Mouse (Mus musculus): ENCODE data around the gene Pde10a. TPM values are rescaled to one million over a fixed set of nuclear protein-coding genes. Genes with fewer than 3 reads are reported as not detected.
A peak's percentile ranks its signal among the peaks of the same experiment; 100 is the strongest.

Pde10a gene
- total and polyA plus RNA-seq, 2 experiments from 2014 or later: 14.7 to 55.4 TPM

- Histone ChIP-seq H3K9ac (peak overlapping the region; percentile 83), H3K4me3 (ENCODE audit: low read depth, low read length) (peak overlapping the region; percentile 57), H3K4me1 (ENCODE audit: insufficient read depth) (peaks cover 14% of the 10 kb centered on the region), H3K27ac (ENCODE audit: low read depth, low read length) (peak overlapping the region; percentile 58), H3K4me2 (ENCODE audit: low read depth) (peak overlapping the region; percentile 96), H3K36me3 (ENCODE audit: insufficient read depth) (no peaks in the 10 kb centered on the region), H3K9me3 (ENCODE audit: low read length) (no peaks in the 10 kb centered on the region), H3K27me3 (ENCODE audit: insufficient read depth, low read length) (no peaks in the 10 kb centered on the region)
- peak; percentile 91 for ATAC-seq
- DNase-seq: peak; percentile 88
- peak; percentile 66 for TF ChIP-seq CTCF (IDR thresholded peaks at IDR 0.05; ENCODE audit: low read depth)
- 2% methylated on average over 41 of the region's 45 CpGs for WGBS
Measured at GRCm38 (mm10) chr17:8524387-8525165, 596 bp upstream of the Pde10a start.

- H3K9ac ChIP-seq: 0 out of 2 replicates have a peak overlapping the region, but pooled peaks have one; percentile 1
- no peak for ATAC-seq
- H3K4me3 ChIP-seq (ENCODE audit: low read depth, low read length): peak overlapping the region; percentile 57
- H3K27me3 ChIP-seq (ENCODE audit: insufficient read depth, low read length): no peaks in the 10 kb centered on the region
- peak; percentile 25; the same call in 1 of the 2 replicates for TF ChIP-seq CTCF (IDR thresholded peaks at IDR 0.05; ENCODE audit: low read depth)
- no peak overlapping the region for H3K27ac ChIP-seq (ENCODE audit: low read depth, low read length)
- peak overlapping the region; percentile 96 for H3K4me2 ChIP-seq (ENCODE audit: low read depth)
- peaks cover 14% of the 10 kb centered on the region for H3K4me1 ChIP-seq (ENCODE audit: insufficient read depth)
- WGBS: 1% methylated on average over 21 of the region's 21 CpGs
- no peaks in the 10 kb centered on the region for H3K9me3 ChIP-seq (ENCODE audit: low read length)
- DNase-seq: peak; percentile 45
- H3K36me3 ChIP-seq (ENCODE audit: insufficient read depth): no peaks in the 10 kb centered on the region
Measured at GRCm38 (mm10) chr17:8525971-8526740, 984 bp downstream of the Pde10a start.

- H3K27me3 ChIP-seq (ENCODE audit: insufficient read depth, low read length): no peaks in the 10 kb centered on the region
- no peak overlapping the region for H3K27ac ChIP-seq (ENCODE audit: low read depth, low read length)
- no peaks in the 10 kb centered on the region for H3K9me3 ChIP-seq (ENCODE audit: low read length)
- ATAC-seq: no peak
- no peak overlapping the region; the same call in 1 of the 2 replicates for H3K4me3 ChIP-seq (ENCODE audit: low read depth, low read length)
- 24% methylated on average over 8 of the region's 9 CpGs for WGBS
- H3K36me3 ChIP-seq (ENCODE audit: insufficient read depth): no peaks in the 10 kb centered on the region
- no peak overlapping the region; the same call in 1 of the 2 replicates for H3K4me2 ChIP-seq (ENCODE audit: low read depth)
- peaks cover 14% of the 10 kb centered on the region for H3K4me1 ChIP-seq (ENCODE audit: insufficient read depth)
- no peak for DNase-seq
- H3K9ac ChIP-seq: no peak overlapping the region
- TF ChIP-seq CTCF (IDR thresholded peaks at IDR 0.05; ENCODE audit: low read depth): no peak
Measured at GRCm38 (mm10) chr17:8526815-8527261, 1.7 kb downstream of the Pde10a start.

GRCm38 (mm10) chr17:8528641-8529040 is 3.5 kb downstream of the Pde10a start:
- H3K9me3 ChIP-seq (ENCODE audit: low read length): no peaks in the 10 kb centered on the region
- H3K36me3 ChIP-seq (ENCODE audit: insufficient read depth): no peaks in the 10 kb centered on the region
- no peak overlapping the region for H3K9ac ChIP-seq
- H3K4me1 ChIP-seq (ENCODE audit: insufficient read depth): peaks cover 9% of the 10 kb centered on the region
- no peak for DNase-seq
- H3K4me3 ChIP-seq (ENCODE audit: low read depth, low read length): no peak overlapping the region
- H3K27ac ChIP-seq (ENCODE audit: low read depth, low read length): no peak overlapping the region
- WGBS: 81% methylated on average over 3 of the region's 3 CpGs
- no peak overlapping the region for H3K4me2 ChIP-seq (ENCODE audit: low read depth)
- no peak for ATAC-seq
- no peak for TF ChIP-seq CTCF (IDR thresholded peaks at IDR 0.05; ENCODE audit: low read depth)
- H3K27me3 ChIP-seq (ENCODE audit: insufficient read depth, low read length): no peaks in the 10 kb centered on the region

- no peak overlapping the region for H3K4me2 ChIP-seq (ENCODE audit: low read depth)
- no peak overlapping the region for H3K9ac ChIP-seq
- no peaks in the 10 kb centered on the region for H3K36me3 ChIP-seq (ENCODE audit: insufficient read depth)
- H3K27ac ChIP-seq (ENCODE audit: low read depth, low read length): no peak overlapping the region
- ATAC-seq (no peak), DNase-seq (no peak)
- no peaks in the 10 kb centered on the region for H3K4me1 ChIP-seq (ENCODE audit: insufficient read depth)
- H3K27me3 ChIP-seq (ENCODE audit: insufficient read depth, low read length): no peaks in the 10 kb centered on the region
- TF ChIP-seq CTCF (IDR thresholded peaks at IDR 0.05; ENCODE audit: low read depth): no peak
- H3K4me3 ChIP-seq (ENCODE audit: low read depth, low read length): no peak overlapping the region
- H3K9me3 ChIP-seq (ENCODE audit: low read length): no peaks in the 10 kb centered on the region
- WGBS: 74% methylated on average over 4 of the region's 4 CpGs
Measured at GRCm38 (mm10) chr17:8532609-8533008, 7.4 kb downstream of the Pde10a start.

GRCm38 (mm10) chr17:8533828-8534227 is 8.7 kb downstream of the Pde10a start:
- Histone ChIP-seq H3K36me3 (ENCODE audit: insufficient read depth) (no peaks in the 10 kb centered on the region), H3K4me1 (ENCODE audit: insufficient read depth) (no peaks in the 10 kb centered on the region), H3K4me2 (ENCODE audit: low read depth) (no peak overlapping the region), H3K9me3 (ENCODE audit: low read length) (no peaks in the 10 kb centered on the region), H3K27ac (ENCODE audit: low read depth, low read length) (no peak overlapping the region), H3K4me3 (ENCODE audit: low read depth, low read length) (no peak overlapping the region), H3K9ac (no peak overlapping the region), H3K27me3 (ENCODE audit: insufficient read depth, low read length) (no peaks in the 10 kb centered on the region)
- ATAC-seq: no peak
- peak; percentile 52 for TF ChIP-seq CTCF (IDR thresholded peaks at IDR 0.05; ENCODE audit: low read depth)
- DNase-seq: no peak
- WGBS: 46% methylated on average over 3 of the region's 3 CpGs

- no peaks in the 10 kb centered on the region for H3K9me3 ChIP-seq (ENCODE audit: low read length)
- no peak overlapping the region for H3K9ac ChIP-seq
- H3K4me1 ChIP-seq (ENCODE audit: insufficient read depth): no peaks in the 10 kb centered on the region
- no peaks in the 10 kb centered on the region for H3K36me3 ChIP-seq (ENCODE audit: insufficient read depth)
- WGBS: 72% methylated on average over 6 of the region's 6 CpGs
- no peak for TF ChIP-seq CTCF (IDR thresholded peaks at IDR 0.05; ENCODE audit: low read depth)
- no peak overlapping the region for H3K4me3 ChIP-seq (ENCODE audit: low read depth, low read length)
- DNase-seq: no peak
- no peak for ATAC-seq
- H3K4me2 ChIP-seq (ENCODE audit: low read depth): no peak overlapping the region
- no peak overlapping the region for H3K27ac ChIP-seq (ENCODE audit: low read depth, low read length)
- no peaks in the 10 kb centered on the region for H3K27me3 ChIP-seq (ENCODE audit: insufficient read depth, low read length)
Measured at GRCm38 (mm10) chr17:8536522-8536921, 11.3 kb downstream of the Pde10a start.

All from forebrain, postnatal 0 days (tissue).